Mouse (Mus musculus) layer of hippocampus, adult 9-11 months (tissue): ENCODE data around the gene Olfr914.

ENCODE experiments used
- DNase-seq: peaks from one replicate; pipeline ENCODE4 v3.0.0; 2022

The Olfr914 gene

DNA sequence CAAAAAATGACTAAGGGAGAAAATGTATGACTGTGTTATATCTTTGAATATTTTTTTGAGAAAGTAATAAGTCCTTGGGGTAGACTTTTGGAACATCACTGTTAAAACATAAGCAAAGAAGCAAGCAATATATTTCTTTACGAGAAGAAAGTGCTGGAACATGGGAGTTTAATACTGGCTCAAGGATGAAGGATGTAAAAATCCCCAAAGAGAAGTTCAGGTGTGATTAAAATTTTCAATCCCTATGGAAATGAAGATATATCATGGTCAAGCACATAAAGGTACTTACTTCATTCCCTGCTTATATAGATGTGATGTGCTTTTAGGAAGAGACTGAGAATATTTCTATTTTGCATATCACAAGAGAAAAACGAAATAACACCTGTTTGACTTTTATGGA is at the start of gene Olfr914:
TSS of gene Olfr914 (plus strand) at position 301 of the 400 bp plus-strand sequence.
- no peak for DNase-seq

DNA sequence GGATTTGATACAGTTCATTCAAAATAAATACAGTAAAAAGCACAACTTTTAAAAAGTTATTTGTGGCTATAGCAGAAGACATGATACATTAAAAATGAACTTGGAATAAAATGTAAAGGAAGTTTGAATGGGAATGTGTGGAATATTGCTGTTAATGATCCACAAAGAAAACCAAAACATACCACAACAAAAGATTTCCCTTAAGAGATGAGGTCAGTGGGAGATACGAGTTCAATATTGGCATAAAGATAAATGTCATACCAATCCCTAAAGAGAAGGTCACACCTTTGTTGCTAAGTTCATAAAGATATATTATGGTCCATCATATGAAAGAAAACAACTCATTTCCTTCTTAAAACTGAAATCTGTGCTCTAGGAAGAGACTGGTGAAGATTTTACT is 25.0 kb upstream of the Olfr914 start, which contains the start of gene Olfr912:
TSS of gene Olfr912 (plus strand) at position 301 of the 400 bp plus-strand sequence.
- DNase-seq: no peak

DNA sequence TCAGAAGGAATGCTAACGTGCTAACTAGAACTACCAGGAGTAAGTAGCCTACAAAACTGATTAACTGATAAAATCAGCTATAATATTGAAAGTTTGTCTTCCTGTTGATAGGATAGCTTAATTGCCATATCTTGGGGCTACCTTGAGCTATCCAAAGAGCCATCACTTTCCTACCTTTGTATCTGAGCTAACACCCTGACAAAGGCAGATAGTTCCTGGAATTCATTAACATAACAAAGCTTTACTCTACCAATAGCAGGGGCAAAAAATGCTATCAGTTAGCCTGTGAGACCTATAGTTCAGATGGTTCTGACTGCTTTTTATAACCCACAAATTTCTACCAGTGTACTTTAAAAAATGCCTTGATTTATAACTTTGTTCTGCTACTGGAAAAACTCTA is 13.8 kb upstream of the Olfr914 start:
- DNase-seq: no peak

DNA sequence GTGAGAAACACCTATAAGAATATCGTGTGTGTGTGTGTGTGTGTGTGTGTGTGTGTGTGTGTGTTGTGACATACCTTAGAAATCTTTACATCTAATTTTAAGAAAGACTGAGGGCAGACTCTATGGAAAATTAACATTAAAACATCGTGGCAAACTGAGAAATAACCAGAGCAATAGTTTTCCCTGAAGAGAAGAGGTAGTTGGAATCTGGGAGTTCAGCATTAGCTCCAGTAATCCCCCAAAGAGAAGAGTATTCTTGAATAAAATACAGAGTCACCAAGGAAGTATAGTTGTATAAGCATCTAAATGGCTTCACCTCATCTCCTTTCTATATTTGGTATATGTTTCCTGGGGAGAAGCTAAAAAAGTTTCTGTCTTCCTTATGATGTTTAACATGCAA is 12.4 kb upstream of the Olfr914 start, which contains the start of gene Olfr913:
TSS of gene Olfr913 (plus strand) at position 301 of the 400 bp plus-strand sequence.
- no peak for DNase-seq

DNA sequence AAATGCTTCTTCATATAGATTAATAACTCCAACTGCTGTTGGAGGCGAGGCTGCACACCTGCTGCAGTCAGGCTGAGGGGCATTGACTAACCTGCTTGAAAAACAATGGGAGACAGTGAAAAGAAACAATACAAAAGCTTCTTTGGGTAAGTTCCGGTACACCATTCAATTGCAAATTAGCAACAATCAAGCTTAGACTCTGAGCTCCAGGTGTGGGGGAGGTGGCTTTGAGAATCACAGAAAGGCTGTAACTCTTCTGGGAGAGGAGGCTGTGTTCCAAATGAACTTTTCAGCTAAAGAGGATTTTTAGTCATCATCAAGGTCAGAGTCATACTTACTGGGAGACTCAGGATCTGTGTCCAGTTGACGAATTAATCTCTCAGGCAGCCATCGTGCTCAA is 27.5 kb downstream of the Olfr914 start:
- DNase-seq: no peak

DNA sequence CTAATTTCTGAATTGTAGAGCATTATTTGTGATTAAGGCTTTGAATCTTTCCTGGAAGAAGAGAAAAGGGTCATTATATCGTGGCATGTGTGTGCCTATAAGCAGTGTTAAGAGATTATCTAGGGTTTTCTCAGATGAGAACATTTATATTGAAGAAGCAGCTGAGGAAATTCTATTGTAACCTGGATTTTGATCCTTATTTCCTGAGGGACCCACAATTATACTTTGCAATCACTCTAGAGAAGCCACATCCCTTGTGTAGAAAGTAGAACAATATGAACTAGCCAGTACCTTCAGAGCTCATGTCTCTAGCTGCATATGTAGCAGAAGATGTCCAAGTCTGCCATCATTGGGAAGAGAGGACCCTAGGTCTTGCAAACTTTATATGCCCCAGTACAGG is 54.9 kb downstream of the Olfr914 start, which contains the start of gene Olfr916:
TSS of gene Olfr916 (minus strand) at position 101 of the 400 bp plus-strand sequence.
- no peak for DNase-seq
